Mouse (Mus musculus): ENCODE data around the gene Gm20708. TPM values are rescaled to one million over a fixed set of nuclear protein-coding genes. Genes with fewer than 3 reads are reported as not detected.

The Gm20708 gene
- polyA plus RNA-seq, 1 experiment from 2014 or later = 1.1 TPM

GRCm38 (mm10) chr11:117778031-117778430 lies 31.4 kb upstream of the Gm20708 start:
- no peak for ATAC-seq (ENCODE audit: insufficient number of reproducible peaks, insufficient read depth, low FRiP score, low read depth)
- H3K4me2 ChIP-seq (replicated peaks; ENCODE audit: low read depth, low read length) = no peak overlapping the region

GRCm38 (mm10) chr11:117778851-117779433 lies 30.5 kb upstream of the Gm20708 start:
- Histone ChIP-seq H3K36me3 (ENCODE audit: control insufficient read depth, insufficient read depth, low read length) (peaks cover 4% of the 10 kb centered on the region; the same call in 1 of the 2 replicates), H3K4me1 (ENCODE audit: control insufficient read depth, insufficient read depth, low read length) (peaks cover 44% of the 10 kb centered on the region), H3K4me3 (ENCODE audit: low read depth, low read length) (peak overlapping the region; percentile 44), H3K9me3 (ENCODE audit: control insufficient read depth, low read depth, low read length) (no peaks in the 10 kb centered on the region), H3K27ac (ENCODE audit: low read length) (peak overlapping the region; percentile 94; the same call in 1 of the 2 replicates), H3K9ac (replicated peaks; ENCODE audit: low read depth, low read length) (no peak overlapping the region), H3K27me3 (ENCODE audit: control insufficient read depth, insufficient read depth, low read length) (no peaks in the 10 kb centered on the region), H3K4me2 (replicated peaks; ENCODE audit: low read depth, low read length) (peak overlapping the region; percentile 88)
- WGBS = 57% methylated on average over 12 of the region's 12 CpGs
- no peak for ATAC-seq (ENCODE audit: insufficient number of reproducible peaks, insufficient read depth, low FRiP score, low read depth)

More at GRCm38 (mm10) chr11:117778031-117778430, 31.4 kb upstream of the Gm20708 start:
- no peak overlapping the region for H3K4me3 ChIP-seq (ENCODE audit: low read depth, low read length)
- peaks cover 4% of the 10 kb centered on the region; the same call in 1 of the 2 replicates for H3K36me3 ChIP-seq (ENCODE audit: control insufficient read depth, insufficient read depth, low read length)
- WGBS = 93% methylated on average over 11 of the region's 11 CpGs
- H3K4me1 ChIP-seq (ENCODE audit: control insufficient read depth, insufficient read depth, low read length) = peaks cover 40% of the 10 kb centered on the region
- no peaks in the 10 kb centered on the region for H3K27me3 ChIP-seq (ENCODE audit: control insufficient read depth, insufficient read depth, low read length)
- no peak overlapping the region for H3K27ac ChIP-seq (ENCODE audit: low read length)
- no peaks in the 10 kb centered on the region for H3K9me3 ChIP-seq (ENCODE audit: control insufficient read depth, low read depth, low read length)
- no peak overlapping the region for H3K9ac ChIP-seq (replicated peaks; ENCODE audit: low read depth, low read length)

- peak overlapping the region; percentile 94 for H3K27ac ChIP-seq (ENCODE audit: low read length)
- H3K4me3 ChIP-seq (ENCODE audit: low read depth, low read length) = peak overlapping the region; percentile 44
- H3K4me1 ChIP-seq (ENCODE audit: control insufficient read depth, insufficient read depth, low read length) = peaks cover 44% of the 10 kb centered on the region
- WGBS = 5% methylated on average over 38 of the region's 38 CpGs
- H3K9me3 ChIP-seq (ENCODE audit: control insufficient read depth, low read depth, low read length) = no peaks in the 10 kb centered on the region
- no peak for ATAC-seq (ENCODE audit: insufficient number of reproducible peaks, insufficient read depth, low FRiP score, low read depth)
- peak overlapping the region; percentile 88 for H3K4me2 ChIP-seq (replicated peaks; ENCODE audit: low read depth, low read length)
- H3K9ac ChIP-seq (replicated peaks; ENCODE audit: low read depth, low read length) = peak overlapping the region; percentile 56
- no peaks in the 10 kb centered on the region for H3K27me3 ChIP-seq (ENCODE audit: control insufficient read depth, insufficient read depth, low read length)
- peaks cover 2% of the 10 kb centered on the region; the same call in 1 of the 2 replicates for H3K36me3 ChIP-seq (ENCODE audit: control insufficient read depth, insufficient read depth, low read length)
Observed at GRCm38 (mm10) chr11:117779434-117780198, 29.9 kb upstream of the Gm20708 start.

GRCm38 (mm10) chr11:117780199-117780515 lies 29.3 kb upstream of the Gm20708 start:
- peaks cover 44% of the 10 kb centered on the region for H3K4me1 ChIP-seq (ENCODE audit: control insufficient read depth, insufficient read depth, low read length)
- H3K9ac ChIP-seq (replicated peaks; ENCODE audit: low read depth, low read length) = peak overlapping the region; percentile 56
- ATAC-seq (ENCODE audit: insufficient number of reproducible peaks, insufficient read depth, low FRiP score, low read depth) = no peak; the same call in 1 of the 2 replicates
- no peaks in the 10 kb centered on the region for H3K9me3 ChIP-seq (ENCODE audit: control insufficient read depth, low read depth, low read length)
- peak overlapping the region; percentile 88 for H3K4me2 ChIP-seq (replicated peaks; ENCODE audit: low read depth, low read length)
- H3K27me3 ChIP-seq (ENCODE audit: control insufficient read depth, insufficient read depth, low read length) = no peaks in the 10 kb centered on the region
- H3K27ac ChIP-seq (ENCODE audit: low read length) = peak overlapping the region; percentile 94
- H3K4me3 ChIP-seq (ENCODE audit: low read depth, low read length) = peak overlapping the region; percentile 44
- WGBS = 1% methylated on average over 17 of the region's 17 CpGs
- no peaks in the 10 kb centered on the region for H3K36me3 ChIP-seq (ENCODE audit: control insufficient read depth, insufficient read depth, low read length)

GRCm38 (mm10) chr11:117780582-117781111 lies 28.8 kb upstream of the Gm20708 start:
- Histone ChIP-seq H3K27me3 (ENCODE audit: control insufficient read depth, insufficient read depth, low read length) (no peaks in the 10 kb centered on the region), H3K36me3 (ENCODE audit: control insufficient read depth, insufficient read depth, low read length) (no peaks in the 10 kb centered on the region), H3K4me1 (ENCODE audit: control insufficient read depth, insufficient read depth, low read length) (peaks cover 44% of the 10 kb centered on the region), H3K9me3 (ENCODE audit: control insufficient read depth, low read depth, low read length) (no peaks in the 10 kb centered on the region), H3K4me2 (replicated peaks; ENCODE audit: low read depth, low read length) (peak overlapping the region; percentile 88), H3K9ac (replicated peaks; ENCODE audit: low read depth, low read length) (peak overlapping the region; percentile 56; the same call in 1 of the 2 replicates), H3K27ac (ENCODE audit: low read length) (peak overlapping the region; percentile 94), H3K4me3 (ENCODE audit: low read depth, low read length) (peak overlapping the region; percentile 44)
- ATAC-seq (ENCODE audit: insufficient number of reproducible peaks, insufficient read depth, low FRiP score, low read depth) = peak; percentile 78
- WGBS = 1% methylated on average over 19 of the region's 19 CpGs

- peak overlapping the region; percentile 44; the same call in 1 of the 2 replicates for H3K4me3 ChIP-seq (ENCODE audit: low read depth, low read length)
- H3K9me3 ChIP-seq (ENCODE audit: control insufficient read depth, low read depth, low read length) = no peaks in the 10 kb centered on the region
- 18% methylated on average over 18 of the region's 18 CpGs for WGBS
- H3K27me3 ChIP-seq (ENCODE audit: control insufficient read depth, insufficient read depth, low read length) = no peaks in the 10 kb centered on the region
- H3K4me1 ChIP-seq (ENCODE audit: control insufficient read depth, insufficient read depth, low read length) = peaks cover 44% of the 10 kb centered on the region
- H3K9ac ChIP-seq (replicated peaks; ENCODE audit: low read depth, low read length) = no peak overlapping the region
- H3K36me3 ChIP-seq (ENCODE audit: control insufficient read depth, insufficient read depth, low read length) = no peaks in the 10 kb centered on the region
- peak overlapping the region; percentile 88 for H3K4me2 ChIP-seq (replicated peaks; ENCODE audit: low read depth, low read length)
- H3K27ac ChIP-seq (ENCODE audit: low read length) = peak overlapping the region; percentile 94
- ATAC-seq (ENCODE audit: insufficient number of reproducible peaks, insufficient read depth, low FRiP score, low read depth) = no peak
Observed at GRCm38 (mm10) chr11:117781199-117781821, 28.2 kb upstream of the Gm20708 start.

- H3K9ac ChIP-seq (replicated peaks; ENCODE audit: low read depth, low read length) = peak within 1 kb of the TSS; percentile 23; the same call in 1 of the 2 replicates
- no peaks in the 10 kb centered on the region for H3K27me3 ChIP-seq (ENCODE audit: control insufficient read depth, insufficient read depth, low read length)
- H3K4me1 ChIP-seq (ENCODE audit: control insufficient read depth, insufficient read depth, low read length) = peaks cover 44% of the 10 kb centered on the region
- peak within 1 kb of the TSS; percentile 88 for H3K4me2 ChIP-seq (replicated peaks; ENCODE audit: low read depth, low read length)
- 46% methylated on average over 24 of the region's 24 CpGs for WGBS
- no peaks in the 10 kb centered on the region for H3K36me3 ChIP-seq (ENCODE audit: control insufficient read depth, insufficient read depth, low read length)
- no peak for ATAC-seq (ENCODE audit: insufficient number of reproducible peaks, insufficient read depth, low FRiP score, low read depth)
- no peaks in the 10 kb centered on the region for H3K9me3 ChIP-seq (ENCODE audit: control insufficient read depth, low read depth, low read length)
- peak within 1 kb of the TSS; percentile 44 for H3K4me3 ChIP-seq (ENCODE audit: low read depth, low read length)
- H3K27ac ChIP-seq (ENCODE audit: low read length) = peak within 1 kb of the TSS; percentile 94
Observed at GRCm38 (mm10) chr11:117781993-117782704, 27.3 kb upstream of the Gm20708 start, which contains the start of the genes Tmc8 and Tmc6. Gene Tmc8 (plus strand): TSS chr11:117782076. Gene Tmc6 (minus strand): TSS chr11:117782198.

- Histone ChIP-seq H3K4me2 (replicated peaks; ENCODE audit: low read depth, low read length) (peak overlapping the region; percentile 39), H3K27me3 (ENCODE audit: control insufficient read depth, insufficient read depth, low read length) (no peaks in the 10 kb centered on the region), H3K9ac (replicated peaks; ENCODE audit: low read depth, low read length) (peak overlapping the region; percentile 23; the same call in 1 of the 2 replicates), H3K27ac (ENCODE audit: low read length) (no peak overlapping the region), H3K4me1 (ENCODE audit: control insufficient read depth, insufficient read depth, low read length) (peaks cover 44% of the 10 kb centered on the region), H3K4me3 (ENCODE audit: low read depth, low read length) (peak overlapping the region; percentile 14), H3K36me3 (ENCODE audit: control insufficient read depth, insufficient read depth, low read length) (no peaks in the 10 kb centered on the region), H3K9me3 (ENCODE audit: control insufficient read depth, low read depth, low read length) (no peaks in the 10 kb centered on the region)
- 50% methylated on average over 9 of the region's 9 CpGs for WGBS
- no peak for ATAC-seq (ENCODE audit: insufficient number of reproducible peaks, insufficient read depth, low FRiP score, low read depth)
Observed at GRCm38 (mm10) chr11:117782705-117783034, 26.8 kb upstream of the Gm20708 start.

Data from stomach, embryonic 14.5 days (tissue).